Mouse (Mus musculus): Measurements from ENCODE around the gene Serpina3j.

DNA sequence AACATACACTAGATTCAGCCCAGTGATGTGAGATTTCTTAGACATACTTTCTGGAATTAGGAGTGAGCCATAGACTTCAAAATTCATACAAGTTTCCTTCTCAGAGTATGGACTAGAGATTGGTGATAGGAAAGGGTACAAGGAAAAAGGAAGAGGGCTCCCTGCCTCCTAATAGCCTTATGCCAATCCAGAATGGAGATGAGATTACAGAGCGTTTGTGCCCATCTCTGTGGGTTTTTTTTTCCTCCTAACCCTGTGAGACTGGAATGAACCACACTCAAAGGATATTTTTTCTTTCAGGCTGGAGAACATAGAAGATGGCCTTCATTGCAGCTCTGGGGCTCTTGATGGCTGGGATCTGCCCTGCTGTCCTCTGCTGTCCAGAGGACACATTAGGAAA, at the start of gene Serpina3j:
- TF ChIP-seq CTCF (conservative IDR thresholded peaks at IDR 0.05 in 1 of 2, IDR thresholded peaks at IDR 0.05 in 1 of 2; ENCODE audit: low read depth in 2 of 2, low read length in 2 of 2) (no peak), SMC3 (IDR thresholded peaks at IDR 0.05; ENCODE audit: low read depth, low read length) (no peak), POLR2A (IDR thresholded peaks at IDR 0.05; ENCODE audit: low read depth, low read length) (no peak), USF2 (conservative IDR thresholded peaks at IDR 0.05; ENCODE audit: low read depth, low read length) (no peak)
